Mouse (Mus musculus): ENCODE results near the gene Csk.

Csk gene

DNA sequence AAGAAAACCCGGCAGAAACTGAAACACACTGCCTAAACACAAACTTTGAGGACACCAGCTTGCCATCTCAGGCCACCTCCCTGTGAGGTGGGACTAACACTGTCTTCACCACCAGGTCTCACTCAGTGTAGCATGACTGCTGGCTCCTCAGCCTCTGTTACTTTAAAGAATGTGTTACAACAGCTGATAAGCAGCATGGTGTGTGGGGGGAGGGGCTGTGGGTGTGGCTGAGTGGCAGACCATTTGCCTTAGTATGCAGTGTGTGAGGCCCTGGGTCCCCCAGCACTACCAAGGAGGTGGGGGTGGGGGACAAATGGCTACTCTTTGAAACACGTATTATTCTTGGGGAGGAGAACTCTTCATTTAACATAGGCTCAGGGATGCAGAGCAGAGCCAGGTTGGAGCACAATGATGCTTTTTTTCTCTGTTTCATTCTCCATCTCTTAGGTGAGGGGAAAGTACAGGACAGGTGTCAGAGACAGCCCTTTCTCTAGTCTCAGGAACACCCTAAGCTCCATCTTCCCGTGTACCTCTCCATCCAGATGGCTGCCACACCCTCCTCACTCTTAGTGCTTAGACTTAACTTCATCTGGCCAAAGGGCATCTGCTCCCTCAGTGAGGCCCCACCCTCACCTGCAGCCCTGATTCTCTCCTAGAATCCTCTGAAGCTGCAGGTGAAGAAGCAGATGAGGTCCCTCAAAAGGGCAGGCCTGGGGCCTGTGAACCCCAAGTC is 52.6 kb downstream of the Csk start:
- DNase-seq = peak; percentile 40

DNA sequence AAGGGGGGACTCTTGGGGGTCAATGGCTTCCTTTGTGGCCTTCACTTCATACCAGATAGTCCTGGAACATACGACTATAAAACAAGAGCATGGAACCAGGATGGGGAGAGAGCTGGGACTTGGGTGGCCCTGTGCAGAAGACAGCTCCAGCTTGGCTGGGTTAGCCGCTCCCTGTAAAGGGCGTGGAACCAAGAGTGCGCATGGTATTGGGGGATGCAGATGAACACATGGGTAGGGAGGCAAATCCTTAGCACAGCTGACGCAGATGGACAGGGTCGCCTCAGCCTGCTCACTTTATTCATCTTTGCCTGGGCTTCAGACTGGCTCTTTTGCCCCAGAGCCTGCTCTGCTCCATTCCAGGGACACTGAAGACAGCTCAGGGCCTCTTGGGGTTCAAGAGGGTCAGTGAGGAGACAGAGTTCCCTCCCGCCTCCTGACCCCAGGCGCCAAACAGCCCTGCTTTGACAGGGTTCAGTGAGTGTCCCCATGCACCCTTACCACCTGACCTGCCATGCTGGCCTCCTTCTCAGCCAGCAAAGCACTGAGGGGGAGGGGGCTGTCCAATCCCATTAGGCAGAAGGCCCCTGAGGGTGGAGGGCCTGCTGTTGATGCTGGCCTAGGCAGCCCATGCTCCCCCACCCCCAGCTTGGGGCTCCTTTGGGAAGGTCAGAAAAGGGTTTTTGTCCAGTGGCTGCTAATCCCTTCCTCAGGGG is 54.4 kb downstream of the Csk start:
- no peak for DNase-seq

DNA sequence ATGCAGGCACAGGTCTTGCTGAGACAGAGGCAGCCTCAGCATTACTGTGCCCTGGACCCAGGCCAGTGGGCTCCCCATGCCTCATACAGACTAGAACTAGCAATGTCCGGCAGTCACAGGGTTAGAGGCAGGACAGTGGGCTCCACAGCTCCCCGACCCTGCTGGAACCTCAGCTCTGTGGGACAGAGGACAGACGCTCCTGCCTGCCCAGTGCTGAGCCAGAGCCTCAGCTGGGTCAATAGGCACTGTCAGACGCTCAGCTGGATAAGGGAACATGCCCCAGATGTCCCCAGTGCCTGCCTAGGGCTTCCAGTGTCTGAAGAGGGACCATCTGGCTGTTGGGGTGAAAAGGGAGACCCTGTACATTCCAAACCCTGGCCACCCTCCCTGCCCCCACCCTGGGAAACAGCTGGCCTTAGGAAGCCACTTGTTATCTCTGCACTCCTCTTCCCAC is 55.5 kb downstream of the Csk start:
- DNase-seq = no peak

DNA sequence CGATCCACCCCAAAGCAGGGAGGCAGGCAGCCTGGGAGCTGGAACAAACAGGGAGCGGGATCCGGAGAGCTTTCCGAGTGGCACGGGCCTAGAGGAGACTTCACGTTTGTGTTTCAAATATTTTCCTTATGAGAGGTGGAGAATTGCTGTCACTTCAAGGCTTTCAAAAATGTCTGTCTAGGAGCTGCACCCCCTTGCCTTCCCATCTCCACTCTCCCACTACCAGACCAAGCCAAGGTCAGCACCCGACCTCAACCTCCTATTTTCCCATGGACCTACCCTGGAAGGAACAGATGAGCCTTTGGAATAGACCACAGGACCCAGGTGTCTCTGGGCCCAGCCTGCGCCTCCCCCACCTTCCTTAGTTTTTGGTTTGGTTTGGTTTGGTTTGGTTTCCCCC is 56.2 kb downstream of the Csk start:
- no peak for DNase-seq

DNA sequence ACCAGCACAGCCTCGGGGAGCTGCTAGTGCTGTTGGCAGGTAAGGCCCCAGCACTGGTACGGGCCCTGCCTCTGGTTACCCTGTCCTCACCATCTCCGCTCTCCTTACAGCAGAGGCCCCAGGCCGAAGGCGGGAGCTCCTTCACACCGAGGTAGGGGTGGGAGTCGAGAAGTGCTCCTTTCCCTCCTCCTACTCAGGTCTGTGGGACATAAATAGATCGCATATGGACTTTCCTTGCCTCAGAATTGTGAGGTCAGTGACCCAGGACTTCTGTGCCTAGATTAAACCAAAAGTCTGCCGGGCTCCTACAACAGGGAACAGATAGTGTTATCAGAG is 59.3 kb downstream of the Csk start:
- no peak for DNase-seq

DNA sequence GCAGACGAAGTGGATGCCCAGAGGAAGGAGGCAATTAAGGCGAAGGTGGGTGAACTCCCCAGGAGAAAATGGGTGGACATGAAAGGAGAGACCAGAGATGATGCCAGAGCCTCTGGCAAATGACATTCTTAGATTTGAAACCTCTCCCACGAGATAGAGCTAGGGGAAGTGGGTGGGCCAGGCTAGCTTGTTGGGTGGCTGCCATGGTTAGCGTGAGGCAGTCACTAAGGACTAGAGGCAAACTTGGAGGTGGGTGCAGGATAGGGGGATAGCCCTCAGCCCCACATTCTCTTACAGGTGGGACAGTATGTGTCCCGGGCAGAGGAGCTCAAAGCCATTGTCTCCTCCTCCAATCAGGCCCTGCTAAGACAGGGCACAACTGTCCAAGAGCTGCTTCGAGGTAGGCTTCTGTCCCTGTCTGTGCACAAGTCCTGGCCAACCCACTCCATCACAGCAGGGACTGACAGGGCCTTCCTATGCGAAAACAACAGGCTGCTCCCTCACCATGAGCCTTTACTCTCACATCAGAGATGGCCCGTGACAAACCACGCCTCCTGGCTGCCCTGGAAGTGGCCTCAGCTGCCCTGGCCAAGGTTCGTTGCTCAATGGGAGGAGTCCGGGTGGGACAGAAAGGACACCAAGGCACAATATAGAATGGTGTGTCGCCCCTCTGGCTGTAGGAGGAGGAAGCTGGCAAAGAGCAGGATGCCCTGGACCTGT is 59.8 kb downstream of the Csk start:
- DNase-seq = no peak

DNA sequence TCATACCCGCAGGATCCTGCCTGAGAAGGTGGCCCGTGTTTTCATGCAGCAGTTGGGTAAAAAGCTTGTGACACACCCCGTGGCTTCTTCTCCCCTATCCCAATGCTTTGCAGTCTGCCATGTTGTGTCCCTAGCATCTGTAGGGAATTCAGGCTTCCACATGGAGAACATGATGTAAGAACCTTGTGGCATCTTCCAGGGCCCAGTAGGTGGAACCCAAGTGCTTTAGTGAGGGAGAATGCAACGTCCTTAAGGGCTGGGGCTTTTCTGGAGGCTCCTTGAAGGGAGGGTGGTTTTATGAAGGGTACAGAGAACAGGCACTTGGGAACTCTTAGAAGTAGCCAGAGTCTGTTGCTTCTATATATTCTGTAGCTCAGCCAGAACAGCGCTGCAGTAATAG is 62.7 kb downstream of the Csk start:
- no peak for DNase-seq

DNA sequence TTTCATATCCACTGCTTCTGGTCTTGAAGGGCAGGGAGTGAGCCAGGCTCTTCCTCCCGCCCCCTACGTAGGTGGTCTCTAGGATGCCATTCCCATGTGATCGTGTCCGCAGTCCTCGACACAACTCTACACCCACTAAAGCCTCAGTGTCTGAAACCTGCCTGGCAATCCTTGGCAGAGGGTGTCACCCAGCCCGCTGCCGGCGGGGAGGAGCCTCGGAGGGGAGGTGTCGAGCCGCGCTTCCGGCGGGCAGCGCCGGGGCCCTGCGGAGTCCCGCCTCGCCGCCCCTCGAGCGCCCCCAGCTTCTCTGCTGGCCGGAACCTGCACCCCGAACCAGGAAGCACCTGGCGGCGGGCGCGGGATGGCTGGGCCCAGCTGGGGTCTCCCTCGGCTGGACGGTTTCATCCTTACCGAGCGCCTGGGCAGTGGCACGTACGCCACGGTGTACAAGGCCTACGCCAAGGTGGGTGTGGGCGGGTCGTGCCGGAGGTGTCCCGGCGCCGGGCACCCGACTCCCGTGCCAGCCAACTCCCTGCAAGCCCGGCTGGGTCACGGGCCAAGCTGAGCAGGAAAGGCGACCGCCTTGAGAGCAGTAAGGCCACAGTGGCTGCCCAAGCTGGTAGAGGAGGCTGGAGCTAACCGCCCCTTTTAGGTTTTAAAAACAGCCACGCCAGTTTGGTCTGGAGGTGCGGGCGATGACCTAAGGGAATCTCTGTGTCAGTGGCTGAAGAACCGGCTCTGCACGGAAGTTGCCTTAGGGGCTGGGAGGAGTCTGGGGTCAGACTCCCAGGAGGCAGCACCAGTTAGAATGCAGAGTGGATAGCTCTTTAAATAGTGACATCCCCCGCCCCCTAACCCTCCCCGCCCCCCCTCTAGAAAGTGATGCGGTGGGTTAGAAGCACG is 64.0 kb downstream of the Csk start, which contains the start of gene Ulk3:
Gene Ulk3 (plus strand): TSS at position 229 of the 903 bp plus-strand sequence.
- DNase-seq = peak; percentile 86

DNA sequence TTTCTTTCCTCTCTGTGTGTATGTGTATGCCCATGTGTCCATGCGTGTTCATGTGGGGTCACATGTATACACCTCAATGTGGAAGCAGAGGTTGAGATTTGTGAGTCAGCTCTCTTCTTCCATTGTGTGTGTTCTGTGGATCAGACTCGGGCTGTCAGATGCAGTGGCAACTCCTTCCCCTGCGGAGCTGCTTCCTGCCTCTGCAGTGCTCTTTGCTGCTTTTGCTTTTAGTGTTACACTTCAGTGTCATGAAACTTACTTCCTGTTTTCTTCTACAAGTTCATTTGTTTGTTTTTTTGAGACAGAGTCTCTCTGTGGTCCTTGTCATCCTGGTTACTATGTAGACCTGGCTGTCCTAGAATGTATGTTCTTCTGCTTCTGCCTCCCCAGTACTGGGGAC is 68.4 kb downstream of the Csk start:
- no peak for DNase-seq

DNA sequence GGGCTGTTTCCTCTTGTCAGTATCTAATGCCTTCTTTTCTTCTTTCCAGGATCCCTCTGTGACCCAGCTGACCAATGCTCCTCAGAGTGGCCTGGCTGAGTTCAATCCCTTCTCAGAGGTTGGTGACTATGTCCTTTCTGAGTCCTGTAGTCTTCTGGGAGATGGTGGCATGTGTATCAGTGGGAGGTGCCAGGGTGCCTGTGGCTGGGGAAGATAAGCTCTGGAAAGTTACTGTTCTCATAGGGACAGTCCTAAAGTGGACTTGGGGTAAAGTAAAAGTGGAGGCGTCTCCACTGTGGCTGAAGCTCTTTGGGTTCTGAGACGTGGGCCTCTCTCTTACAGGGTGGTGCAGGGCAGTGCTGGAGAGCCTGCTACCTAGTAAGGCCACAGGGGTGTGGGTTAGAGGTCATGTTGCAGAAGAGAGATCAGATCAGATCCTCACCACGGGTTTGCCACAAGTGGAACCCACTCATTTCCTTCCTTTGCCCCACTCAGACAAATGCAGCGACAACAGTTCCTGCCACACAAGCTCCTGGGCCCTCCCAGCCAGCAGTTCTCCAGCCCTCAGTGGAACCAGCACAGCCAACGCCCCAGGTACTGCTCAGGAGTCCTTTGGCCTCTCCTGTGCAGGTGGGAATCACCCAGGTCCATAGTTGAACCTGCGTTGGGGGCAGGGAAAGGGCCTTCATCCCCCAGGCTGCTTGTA is 76.1 kb downstream of the Csk start:
- DNase-seq = peak; percentile 53
